Mouse (Mus musculus) myocyte (in vitro differentiated cells): ENCODE data around the gene Tmem171.

Source experiments
- CEBPB ChIP-seq: IDR thresholded peaks from 2 replicates; pipeline ENCODE4 v1.6.1; 2011; ENCODE audit warnings: mild to moderate bottlenecking, moderate library complexity; ENCODE audit not compliant: poor library complexity, insufficient read depth, severe bottlenecking
- E2F4 ChIP-seq: IDR thresholded peaks from one replicate; pipeline ENCODE4 v1.6.1; 2011; ENCODE audit warnings: mild to moderate bottlenecking, control low read depth, moderate library complexity; ENCODE audit not compliant: insufficient read depth
- MAX ChIP-seq: IDR thresholded peaks from one replicate; pipeline ENCODE4 v1.6.1; 2011; ENCODE audit warnings: low read depth, mild to moderate bottlenecking, control low read depth
- MYOD1 ChIP-seq, 3 experiments: IDR thresholded peaks; one replicate each; pipeline ENCODE4 v1.6.1; 2011; ENCODE audit warnings: control low read depth in 2 of 3, low read depth in 2 of 3, mild to moderate bottlenecking in 2 of 3, moderate library complexity in 1 of 3; ENCODE audit not compliant: insufficient read length in 2 of 3, control insufficient read depth in 1 of 3
- POLR2A ChIP-seq: IDR thresholded peaks from one replicate; pipeline ENCODE4 v1.6.1; 2011; ENCODE audit warnings: low read depth, mild to moderate bottlenecking, control low read depth, moderate library complexity; ENCODE audit not compliant: insufficient read length
- POLR2AphosphoS2 ChIP-seq: IDR thresholded peaks from one replicate; pipeline ENCODE4 v1.6.1; 2011; ENCODE audit warnings: low read depth, control low read depth; ENCODE audit not compliant: insufficient read length
- REST ChIP-seq: IDR thresholded peaks from one replicate; pipeline ENCODE4 v1.6.1; 2011; ENCODE audit warnings: mild to moderate bottlenecking, control low read depth, moderate library complexity; ENCODE audit not compliant: insufficient read depth, insufficient read length
- TCF12 ChIP-seq: IDR thresholded peaks from one replicate; pipeline ENCODE4 v1.6.1; 2011; ENCODE audit warnings: mild to moderate bottlenecking, control low read depth; ENCODE audit not compliant: poor library complexity, insufficient read depth, severe bottlenecking
- TCF3 ChIP-seq: IDR thresholded peaks from one replicate; pipeline ENCODE4 v1.6.1; 2011; ENCODE audit warnings: low read depth, control low read depth; ENCODE audit not compliant: insufficient read length
- USF1 ChIP-seq: IDR thresholded peaks from one replicate; pipeline ENCODE4 v1.6.1; 2011; ENCODE audit warnings: low read depth, mild to moderate bottlenecking, control low read depth, moderate library complexity

DNA sequence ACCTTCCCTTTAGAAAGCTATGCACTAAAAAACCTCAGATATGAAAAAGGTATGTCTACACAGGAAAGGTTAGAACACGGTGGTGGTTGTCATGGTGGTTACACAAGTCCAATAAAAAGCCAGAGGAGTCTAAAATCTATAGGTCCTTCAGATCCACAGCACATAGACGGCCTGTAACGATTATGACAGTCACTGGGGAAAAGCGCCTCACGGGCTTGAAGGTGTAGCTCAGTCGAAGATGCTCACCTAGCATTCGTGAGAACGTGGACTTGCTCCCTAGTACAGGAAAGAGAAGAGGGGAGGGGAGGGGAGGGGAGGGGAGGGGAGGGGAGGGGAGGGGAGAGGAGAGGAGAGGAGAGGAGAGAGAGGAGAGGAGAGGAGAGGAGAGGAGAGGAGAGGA, 9.2 kb upstream of the Tmem171 start:
- TF ChIP-seq POLR2A (no peak), MAX (no peak), TCF3 (no peak), CEBPB (no peak), E2F4 (no peak), POLR2AphosphoS2 (no peak), REST (no peak), MYOD1 (IDR thresholded peaks at IDR 0.05; ENCODE audit: control insufficient read depth in 1 of 3, insufficient read length in 2 of 3, low read depth in 2 of 3) (no peak), TCF12 (no peak), USF1 (no peak)
